Mouse (Mus musculus): ENCODE data around the gene Pycr1. TPM values are rescaled to one million over a fixed set of nuclear protein-coding genes. Genes with fewer than 3 reads are reported as not detected.

Gene Pycr1
- total RNA-seq, 2 experiments from 2014 or later: 27.6 to 29.0 TPM

GRCm38 (mm10) chr11:120609250-120609649 is 34.3 kb downstream of the Pycr1 start:
- no peak for DNase-seq (ENCODE audit: low spot score in 2 of 2)

- DNase-seq (ENCODE audit: low spot score in 2 of 2): peak in 1 of 2 experiments; percentile 16
Measured at GRCm38 (mm10) chr11:120608241-120609034, 35.1 kb downstream of the Pycr1 start, which contains the start of gene Npb. TSS of gene Npb (plus strand) at chr11:120608477.

- DNase-seq (ENCODE audit: low spot score in 2 of 2): no peak
Measured at GRCm38 (mm10) chr11:120606764-120607163, 36.8 kb downstream of the Pycr1 start.

GRCm38 (mm10) chr11:120605667-120606066 is 37.9 kb downstream of the Pycr1 start:
- DNase-seq (ENCODE audit: low spot score in 2 of 2): no peak

- DNase-seq (ENCODE audit: low spot score in 2 of 2): no peak
Measured at GRCm38 (mm10) chr11:120603545-120603944, 40.0 kb downstream of the Pycr1 start.

- no peak for DNase-seq (ENCODE audit: low spot score in 2 of 2)
Measured at GRCm38 (mm10) chr11:120600716-120601115, 42.9 kb downstream of the Pycr1 start.

DNA sequence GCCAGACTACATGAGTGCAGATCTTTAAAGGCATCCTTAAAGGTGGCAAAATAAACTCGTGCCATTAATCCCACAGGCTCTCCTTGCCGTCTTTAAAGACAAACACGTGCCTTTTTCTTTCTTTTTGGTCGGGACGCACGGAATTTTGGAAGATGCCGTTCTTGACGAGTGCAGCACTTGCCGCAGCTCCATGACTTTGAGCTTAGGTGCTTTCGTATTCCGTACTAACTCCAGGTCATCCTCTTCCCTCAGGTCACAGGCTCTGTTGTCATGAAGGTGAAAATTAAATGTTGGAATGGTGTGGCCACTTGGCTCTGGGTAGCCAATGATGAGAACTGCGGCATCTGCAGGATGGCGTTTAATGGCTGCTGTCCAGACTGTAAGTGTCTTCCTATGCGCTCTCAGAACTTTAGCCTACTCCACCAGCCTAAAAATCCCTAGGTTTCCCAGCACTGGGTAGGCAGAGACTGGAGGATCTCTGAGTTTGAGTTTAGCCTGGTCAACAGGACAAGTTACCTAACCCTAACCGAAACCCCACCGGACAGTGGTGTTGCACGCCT is 44.5 kb downstream of the Pycr1 start:
- DNase-seq (ENCODE audit: low spot score in 2 of 2): no peak

- peak; percentile 94 to 96 for DNase-seq (ENCODE audit: low spot score in 2 of 2)
Measured at GRCm38 (mm10) chr11:120598283-120598989, 45.1 kb downstream of the Pycr1 start, which contains the start of the genes Alyref and Anapc11. TSS of gene Alyref (minus strand) at chr11:120598365. TSS of gene Anapc11 (plus strand) at chr11:120598421.

DNA sequence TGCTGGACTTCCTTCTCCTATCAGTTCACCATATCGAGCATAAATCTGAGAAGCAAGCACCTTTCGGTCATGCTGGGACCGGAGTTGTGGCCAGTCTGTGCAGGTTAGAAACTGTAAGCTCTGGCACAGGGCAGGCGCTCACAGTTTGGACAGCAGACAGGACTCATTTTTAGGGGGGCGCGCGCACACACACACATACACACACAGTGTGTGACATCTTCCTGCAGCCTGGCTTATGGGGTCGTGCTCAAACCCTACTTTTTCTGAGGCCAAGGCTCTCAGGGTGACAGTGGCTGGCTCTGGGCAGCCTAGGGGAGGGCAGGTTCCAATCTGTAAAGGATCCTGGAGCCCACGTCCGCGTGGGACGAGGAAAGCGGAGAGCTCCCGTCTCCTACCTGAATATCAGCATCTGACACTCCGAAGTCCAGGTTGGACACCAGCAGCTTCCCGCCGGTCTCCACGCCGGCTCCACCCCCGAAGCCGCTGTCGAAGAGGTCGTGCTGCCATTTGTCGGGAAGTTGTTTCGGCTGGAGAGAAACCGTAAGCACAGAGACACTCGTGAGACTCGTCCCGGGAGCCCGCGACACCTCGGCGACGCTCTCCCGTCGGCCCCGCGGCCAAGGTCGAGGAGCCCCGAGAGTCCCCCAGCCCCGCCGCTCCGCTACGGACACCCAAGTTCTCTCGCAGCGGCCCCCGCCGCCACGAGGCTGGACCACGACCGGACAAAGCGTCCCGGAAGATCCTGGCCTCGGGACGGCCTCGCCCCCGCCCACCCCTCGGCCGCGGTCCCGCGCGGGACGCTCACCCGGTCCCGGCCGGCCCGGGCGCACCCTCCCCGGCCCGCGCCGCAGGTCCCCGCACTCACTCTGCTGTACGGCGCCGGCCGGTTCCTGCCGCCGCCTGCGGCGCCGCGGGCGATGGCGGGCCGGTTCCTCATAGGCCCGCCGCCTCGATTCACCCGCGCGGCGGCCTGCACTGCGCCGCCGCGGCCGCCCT is 46.0 kb downstream of the Pycr1 start:
- DNase-seq (ENCODE audit: low spot score in 2 of 2): no peak

DNA sequence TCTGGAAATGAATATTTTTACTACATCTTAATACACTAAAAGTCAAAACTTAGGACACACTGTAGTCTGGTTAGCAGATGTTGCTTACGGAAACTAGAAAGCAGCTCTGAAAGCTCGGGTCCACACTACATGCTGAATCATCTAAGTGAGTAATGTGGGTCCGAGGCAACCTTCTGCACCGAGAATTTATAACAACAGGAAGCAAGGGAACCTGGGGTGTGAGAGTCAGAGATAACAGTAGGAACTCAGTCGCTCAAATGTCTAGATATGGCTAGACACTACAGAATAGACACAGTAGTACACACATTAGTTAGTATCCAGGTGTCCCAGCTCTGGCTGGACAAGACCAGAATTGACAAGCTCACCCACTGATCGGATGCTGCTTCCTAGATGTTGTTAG is 55.0 kb downstream of the Pycr1 start:
- DNase-seq (ENCODE audit: low spot score in 2 of 2): no peak

Small RNA genes lying within 50 kb of the gene (microRNA-seq; reads per million reads assigned to microRNA genes)
- not detected for gene Mir6936

Other genes starting within 250 kb of the Pycr1 start
- 10 to 100 TPM; 68.0 to 80.5 TPM for gene Nploc4, start 206.1 kb downstream of the Pycr1 start, total RNA-seq (2021)
- 1 to 10 TPM in 1 of 2 experiments, not detected in 1; 4.6 TPM for gene Tspan10, start 201.1 kb downstream of the Pycr1 start, total RNA-seq (2021)
- under 1 TPM in 1 of 2 experiments, not detected in 1; 0.39 TPM for gene Pde6g, start 190.3 kb downstream of the Pycr1 start, total RNA-seq (2021)
- gene Oxld1, start 185.7 kb downstream of the Pycr1 start, total RNA-seq (2021): 10 to 100 TPM; 19.3 to 24.8 TPM
- gene Ccdc137, start 185.7 kb downstream of the Pycr1 start, total RNA-seq (2021): 10 to 100 TPM in 1 of 2 experiments, 1 to 10 TPM in 1; 8.9 to 10.1 TPM
- 10 to 100 TPM; 20.8 to 23.8 TPM for gene Arl16, start 176.2 kb downstream of the Pycr1 start, total RNA-seq (2021)
- gene Mrpl12, start 159.2 kb downstream of the Pycr1 start, total RNA-seq (2021): 100 to 1,000 TPM; 116 to 122 TPM
- gene Slc25a10, start 151.9 kb downstream of the Pycr1 start, total RNA-seq (2021): 10 to 100 TPM; 19.6 to 20.0 TPM
- gene Gcgr, start 113.1 kb downstream of the Pycr1 start, total RNA-seq (2021): under 1 TPM in 1 of 2 experiments, not detected in 1; 0.26 TPM
- gene Mcrip1, start 94.0 kb downstream of the Pycr1 start, total RNA-seq (2021): 10 to 100 TPM; 74.0 to 81.3 TPM
- gene Ppp1r27, start 92.6 kb downstream of the Pycr1 start, total RNA-seq (2021): 10 to 100 TPM; 80.7 to 99.3 TPM
- gene P4hb, start 70.5 kb downstream of the Pycr1 start, total RNA-seq (2021): 100 to 1,000 TPM; 527 to 538 TPM
- gene Arhgdia, start 62.1 kb downstream of the Pycr1 start, total RNA-seq (2021): 100 to 1,000 TPM; 278 to 300 TPM
- gene Alyref, start 45.4 kb downstream of the Pycr1 start, total RNA-seq (2021): 100 to 1,000 TPM; 112 to 113 TPM
- 10 to 100 TPM; 72.5 to 86.2 TPM for gene Anapc11, start 45.3 kb downstream of the Pycr1 start, total RNA-seq (2021)
- gene Npb, start 35.3 kb downstream of the Pycr1 start, total RNA-seq (2021): 1 to 10 TPM in 1 of 2 experiments, not detected in 1; 1.3 TPM
- 10 to 100 TPM; 36.6 to 41.4 TPM for gene Pcyt2, start 25.8 kb downstream of the Pycr1 start, total RNA-seq (2021)
- gene Sirt7, start 18.5 kb downstream of the Pycr1 start, total RNA-seq (2021): 10 to 100 TPM; 12.2 to 12.6 TPM
- 10 to 100 TPM; 36.7 to 42.6 TPM for gene Mafg, start 10.2 kb downstream of the Pycr1 start, total RNA-seq (2021)
- 10 to 100 TPM; 81.2 to 83.4 TPM for gene Myadml2, start 4.4 kb upstream of the Pycr1 start, total RNA-seq (2021)
- 1 to 10 TPM; 1.2 to 1.7 TPM for gene Notum, start 17.4 kb upstream of the Pycr1 start, total RNA-seq (2021)
- 10 to 100 TPM; 48.6 to 55.3 TPM for gene Aspscr1, start 29.2 kb upstream of the Pycr1 start, total RNA-seq (2021)
- gene Cenpx, start 70.0 kb upstream of the Pycr1 start, total RNA-seq (2021): 10 to 100 TPM; 33.7 to 48.7 TPM
- 10 to 100 TPM; 16.0 to 21.0 TPM for gene Lrrc45, start 70.2 kb upstream of the Pycr1 start, total RNA-seq (2021)
- 1 to 10 TPM; 2.5 to 4.8 TPM for gene Rac3, start 77.7 kb upstream of the Pycr1 start, total RNA-seq (2021)
- gene Dcxr, start 83.5 kb upstream of the Pycr1 start, total RNA-seq (2021): 1 to 10 TPM; 4.8 to 5.3 TPM
- 10 to 100 TPM in 1 of 2 experiments, 1 to 10 TPM in 1; 9.5 to 10.4 TPM for gene Cbr2, start 88.3 kb upstream of the Pycr1 start, total RNA-seq (2021)
- 10 to 100 TPM; 26.7 to 27.1 TPM for gene Hmga1b, start 119.0 kb upstream of the Pycr1 start, total RNA-seq (2021)
- gene Rfng, start 140.4 kb upstream of the Pycr1 start, total RNA-seq (2021): 10 to 100 TPM in 1 of 2 experiments, 1 to 10 TPM in 1; 8.3 to 10.9 TPM
- 10 to 100 TPM; 67.1 to 70.9 TPM for gene Gps1, start 140.5 kb upstream of the Pycr1 start, total RNA-seq (2021)
- 10 to 100 TPM; 37.8 TPM for gene Dus1l, start 152.6 kb upstream of the Pycr1 start, total RNA-seq (2021)
- 10 to 100 TPM; 48.6 to 49.9 TPM for gene Fasn, start 180.8 kb upstream of the Pycr1 start, total RNA-seq (2021)